Mouse (Mus musculus): ENCODE data around the gene Fam118b.

Fam118b gene

DNA sequence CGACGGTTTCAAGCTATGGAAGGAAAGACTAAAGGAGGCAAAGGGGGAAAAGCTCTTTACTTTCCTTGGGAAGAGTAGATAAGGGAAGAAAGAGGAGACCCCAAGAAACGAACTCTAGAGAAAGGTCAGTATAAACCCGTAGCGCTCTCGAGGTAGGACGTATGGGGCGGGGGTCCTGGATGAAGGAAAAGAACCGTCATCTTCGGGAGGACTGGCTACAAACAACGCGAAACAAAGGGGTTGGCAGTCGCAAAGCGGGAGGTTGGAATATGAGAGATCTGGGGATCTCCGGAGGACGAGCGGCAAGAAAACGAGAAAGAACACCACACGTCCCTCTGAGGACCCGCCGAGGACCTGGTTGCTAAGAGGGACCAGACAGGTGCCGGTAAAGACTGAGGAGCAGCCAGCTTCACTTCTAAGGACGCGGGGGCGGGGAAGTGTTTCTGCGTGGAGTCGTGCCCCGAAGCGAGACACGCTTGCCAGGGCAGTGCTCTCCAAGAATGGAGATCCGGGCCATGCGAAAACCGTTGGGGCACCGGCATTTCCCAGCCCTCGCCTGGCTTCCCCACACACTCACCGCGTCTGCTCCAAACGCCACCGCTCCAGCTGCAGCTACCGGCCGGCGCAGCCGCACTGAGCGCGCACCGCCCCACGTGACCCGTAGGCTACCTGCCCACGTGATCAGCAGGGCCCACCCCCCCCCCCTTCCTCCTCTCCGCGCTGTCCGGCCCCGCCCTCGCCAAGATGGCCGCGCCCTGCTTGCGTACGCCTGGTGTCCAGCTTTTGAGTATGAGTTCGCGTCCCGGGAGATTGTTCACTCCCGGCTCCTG, at the start of gene Fam118b, which contains the start of gene Rpusd4:
Gene Fam118b, minus strand, starts transcription at position 660 of the 830 bp plus-strand sequence.
Gene Rpusd4, plus strand, starts transcription at position 720 of the 830 bp plus-strand sequence.
- DNase-seq: peak; percentile 96

DNA sequence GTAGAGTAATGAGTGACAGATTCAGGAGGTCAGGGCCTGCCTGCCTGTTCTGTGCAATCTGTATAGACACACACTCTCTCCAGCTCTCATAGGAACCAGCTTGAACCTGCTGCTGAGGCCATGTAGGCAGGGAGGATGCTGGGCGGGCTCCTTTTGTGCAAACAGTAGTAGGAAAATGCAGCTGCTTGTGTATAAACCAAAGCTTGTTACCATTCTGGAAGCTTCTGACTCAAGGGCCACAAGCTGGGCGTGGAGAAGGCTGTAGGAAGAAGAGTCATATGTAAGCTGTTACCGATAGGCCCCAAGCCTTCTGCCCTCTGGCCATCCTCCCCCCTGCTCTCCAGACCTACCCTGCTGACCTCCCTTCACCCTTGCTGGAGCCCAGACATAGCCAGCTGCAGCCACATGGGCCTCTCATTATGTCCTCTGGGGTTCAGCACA, 49.2 kb upstream of the Fam118b start:
- DNase-seq: peak; percentile 70

DNA sequence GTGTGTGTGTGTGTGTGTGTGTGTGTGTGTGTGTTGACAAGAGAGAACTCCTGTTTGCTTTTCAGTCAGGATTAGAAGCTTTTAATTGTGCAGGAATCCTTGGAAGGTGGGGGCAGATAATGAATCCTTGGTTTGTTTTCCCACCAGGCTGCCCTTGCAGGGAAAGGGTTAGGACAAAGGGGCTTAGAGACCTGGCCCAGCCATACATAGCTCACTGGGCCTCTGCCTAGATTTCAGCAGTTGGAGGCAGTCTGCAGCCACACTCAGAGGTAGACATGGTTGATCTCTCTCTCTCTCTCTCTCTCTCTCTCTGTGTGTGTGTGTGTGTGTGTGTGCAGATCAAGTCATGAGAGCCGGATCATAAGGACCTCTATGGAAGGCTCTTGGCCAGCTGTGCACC, 46.6 kb upstream of the Fam118b start:
- no peak for DNase-seq

DNA sequence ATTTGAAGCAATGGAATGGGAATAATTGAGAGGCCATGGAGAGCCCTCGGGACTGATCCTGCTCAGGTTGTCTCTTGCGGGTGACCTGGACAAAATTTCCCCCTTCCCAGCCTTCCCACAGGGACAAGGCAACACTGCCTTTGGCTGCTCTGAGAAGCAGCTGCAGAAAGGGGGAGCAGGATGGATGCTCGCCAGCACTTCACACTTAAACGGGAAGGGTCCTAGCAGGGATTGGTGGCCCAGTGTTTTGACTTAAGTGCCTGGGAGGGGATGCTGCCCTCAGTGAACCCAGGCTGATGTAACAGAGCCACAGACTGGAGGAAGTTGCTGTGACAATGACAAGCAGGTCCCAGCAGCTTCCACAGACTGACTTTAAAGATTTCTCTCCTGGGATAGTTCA, 46.0 kb upstream of the Fam118b start:
- DNase-seq: no peak

DNA sequence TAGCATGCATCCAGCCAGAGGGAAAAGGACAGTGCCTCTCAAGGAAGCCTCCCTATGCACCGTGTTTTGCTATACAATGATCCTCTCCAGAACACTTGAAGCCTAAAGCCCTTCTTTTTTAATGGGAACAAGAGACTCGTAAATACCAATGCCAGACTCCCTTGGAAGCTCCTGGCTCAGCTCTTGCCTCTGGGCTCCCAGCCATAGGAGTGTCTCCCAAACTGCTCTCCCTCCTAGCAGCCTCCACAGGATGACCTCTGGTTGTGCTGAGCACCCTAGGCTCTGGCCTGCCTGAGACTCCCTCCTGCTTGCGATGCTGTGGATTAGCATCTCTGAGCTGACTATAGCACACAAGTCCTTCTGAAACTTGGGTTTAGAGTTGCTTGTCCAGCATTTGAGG, 44.9 kb upstream of the Fam118b start:
- peak; percentile 59 for DNase-seq

DNA sequence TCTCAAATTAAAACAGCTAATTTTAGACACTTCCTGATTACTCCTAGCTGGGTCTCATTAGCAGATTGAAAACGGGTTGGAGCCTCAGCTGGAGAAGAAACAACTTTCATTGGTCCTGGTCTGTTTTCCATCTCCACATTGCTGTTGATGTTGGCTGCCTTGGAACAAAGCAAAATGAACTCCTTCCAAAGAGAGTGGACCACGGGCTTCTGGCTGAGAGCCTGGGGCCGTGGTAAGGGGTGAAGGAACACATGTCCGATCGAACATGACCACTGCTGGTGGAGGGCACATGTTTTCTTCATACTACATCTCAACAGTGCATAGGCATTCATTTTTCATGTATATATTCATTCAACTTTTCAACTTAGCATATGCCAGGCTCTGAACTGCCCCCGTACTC, 42.8 kb upstream of the Fam118b start:
- no peak for DNase-seq

DNA sequence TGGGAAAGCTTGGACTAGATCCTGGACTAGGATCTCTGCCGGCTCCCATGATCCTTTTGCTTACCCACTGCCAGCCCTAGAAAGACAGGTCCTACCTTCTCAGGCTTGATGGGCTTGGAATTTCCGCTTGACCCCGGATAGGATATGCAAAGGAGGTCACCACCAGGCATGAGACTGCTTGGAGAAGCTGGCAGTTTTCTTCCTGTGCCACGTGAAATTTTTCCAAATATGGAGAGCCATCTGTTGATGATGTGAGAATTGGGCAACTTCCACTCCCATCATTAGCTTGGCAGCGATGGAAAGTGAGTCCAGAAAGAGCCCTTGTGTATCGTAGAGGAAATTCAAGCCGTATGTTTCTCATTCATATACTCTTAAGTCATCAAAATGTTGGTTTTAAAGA, 39.9 kb upstream of the Fam118b start:
- DNase-seq: no peak

DNA sequence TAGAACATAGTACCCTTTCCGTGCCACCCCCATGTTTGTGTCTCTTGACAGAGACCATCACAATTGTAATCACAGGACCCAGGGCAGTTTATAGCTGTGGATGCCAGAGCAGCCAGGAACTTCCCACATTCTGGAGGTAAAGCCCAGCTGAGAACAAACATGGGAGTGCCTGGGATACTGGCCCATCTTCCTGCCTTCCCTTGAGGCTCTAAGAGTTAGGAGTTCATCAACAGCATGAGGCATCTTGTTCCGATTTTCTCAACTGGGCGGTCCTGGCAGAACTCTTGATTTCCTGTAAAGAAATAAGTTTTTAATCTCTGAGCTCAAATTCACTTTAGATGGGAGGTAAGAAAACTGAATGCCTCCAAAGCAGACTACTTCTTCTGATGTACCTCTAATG, 34.6 kb upstream of the Fam118b start:
- DNase-seq: no peak

DNA sequence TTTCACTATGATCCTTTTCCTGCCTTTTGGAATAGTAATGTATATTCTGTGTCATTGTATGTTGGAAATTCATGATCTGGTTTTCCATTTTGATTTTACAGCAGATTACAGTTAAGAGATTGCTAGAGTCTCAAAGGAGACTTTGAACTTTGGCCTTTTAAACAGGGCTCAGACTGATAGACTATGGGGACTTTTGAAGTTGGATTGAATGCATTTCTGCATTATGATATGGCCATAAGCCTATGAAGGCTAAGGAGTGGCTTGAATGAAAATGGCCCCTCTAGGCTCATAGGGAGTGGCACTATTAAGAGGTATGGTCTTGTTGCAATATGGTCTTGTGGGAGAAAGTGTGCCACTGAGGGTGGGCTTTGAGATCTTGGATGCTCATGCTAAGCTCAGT, 30.2 kb upstream of the Fam118b start:
- no peak for DNase-seq

DNA sequence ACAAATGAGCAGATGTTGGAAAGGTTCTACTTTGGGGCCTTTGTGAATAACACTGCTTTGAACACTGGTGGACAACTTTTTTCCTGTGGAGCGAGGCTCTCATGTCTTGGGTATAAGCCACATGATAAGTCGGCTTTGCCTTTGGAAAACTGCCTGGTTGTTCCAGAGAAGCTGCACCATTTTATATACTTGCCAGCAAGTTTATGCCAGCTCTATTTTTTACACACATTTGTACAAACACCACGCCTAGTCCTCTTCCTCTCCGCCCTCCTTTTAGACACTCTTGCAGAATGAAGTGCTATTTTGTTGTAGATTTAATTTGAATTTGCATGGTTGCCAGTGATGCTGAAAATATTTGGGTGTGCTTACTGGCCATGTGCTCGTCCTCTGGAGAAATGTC, 25.9 kb upstream of the Fam118b start:
- DNase-seq: no peak

DNA sequence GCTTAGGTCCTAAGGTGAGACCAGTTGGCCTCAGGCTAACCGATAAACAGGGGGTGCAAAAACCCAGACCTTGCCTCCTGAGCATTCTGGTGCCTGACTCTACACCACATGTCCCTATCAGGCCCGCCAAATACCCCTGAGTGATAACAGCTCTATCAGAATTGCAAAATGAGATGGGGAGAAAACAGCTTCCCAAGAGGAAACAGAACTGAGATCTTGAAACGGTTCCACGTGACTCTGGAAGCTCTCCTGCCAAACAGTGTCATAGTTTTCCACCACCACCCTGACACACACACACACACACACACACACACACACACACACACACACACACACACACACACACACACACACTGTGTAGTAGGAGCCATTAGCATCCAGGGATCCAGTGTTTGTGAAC, 23.3 kb upstream of the Fam118b start:
- no peak for DNase-seq

DNA sequence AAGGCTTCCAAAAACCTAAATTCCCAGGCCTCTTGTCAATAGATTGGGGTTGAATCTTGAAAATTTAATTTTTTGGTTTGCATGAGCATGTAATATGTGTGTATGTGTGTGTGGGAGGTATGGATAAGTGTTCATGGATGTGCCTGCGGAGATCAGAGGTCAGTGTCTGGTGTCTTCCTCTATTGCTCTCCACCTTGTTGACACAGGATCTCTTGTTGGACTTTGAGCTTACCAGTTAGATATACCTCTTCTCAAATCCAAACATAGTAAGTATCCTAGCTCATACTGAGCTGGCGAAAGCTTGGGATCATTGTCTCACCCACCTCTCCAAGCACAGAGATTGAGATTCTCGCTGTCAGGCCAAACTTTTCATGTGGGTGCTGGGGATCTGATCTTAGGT, 22.8 kb upstream of the Fam118b start:
- no peak for DNase-seq

DNA sequence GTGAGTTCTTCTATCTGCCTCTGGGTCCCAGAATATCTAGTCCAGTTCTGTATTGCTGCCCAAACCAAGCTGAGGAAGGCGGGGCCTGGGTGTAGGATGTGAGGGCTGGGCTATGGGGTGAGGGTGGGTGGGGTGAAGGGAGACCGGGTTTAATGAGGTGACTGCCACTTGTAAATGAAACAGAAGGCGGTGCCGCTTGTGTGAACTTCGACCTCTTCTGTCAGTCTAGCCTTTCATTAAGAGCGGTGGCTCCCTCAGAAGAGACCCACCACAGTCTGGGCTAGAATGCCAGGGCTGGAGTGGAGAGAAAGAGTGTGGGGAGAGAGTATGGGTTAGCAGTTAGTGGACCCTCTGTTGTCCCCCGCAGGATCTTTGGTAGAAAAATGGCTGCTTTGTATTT, 22.4 kb upstream of the Fam118b start:
- DNase-seq: no peak

DNA sequence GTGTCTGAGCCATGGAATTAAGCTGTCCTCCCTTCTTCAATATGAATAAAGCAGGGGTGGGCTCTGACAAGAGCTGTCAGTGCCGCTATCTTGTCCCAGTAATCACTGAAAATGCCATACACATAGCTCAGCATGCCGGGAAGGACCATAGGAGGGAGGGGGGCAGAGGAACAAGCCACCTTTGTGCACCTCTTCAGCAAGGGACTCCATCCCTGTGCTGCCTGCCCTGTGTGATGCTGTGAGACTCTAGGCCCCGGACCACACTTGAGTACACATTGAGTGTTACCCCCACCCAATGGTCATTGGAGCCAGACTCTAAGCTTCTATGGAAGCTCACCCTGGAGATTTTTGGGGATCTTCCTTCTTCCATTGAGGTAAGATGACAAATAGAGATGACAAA, 18.7 kb upstream of the Fam118b start:
- DNase-seq: no peak

DNA sequence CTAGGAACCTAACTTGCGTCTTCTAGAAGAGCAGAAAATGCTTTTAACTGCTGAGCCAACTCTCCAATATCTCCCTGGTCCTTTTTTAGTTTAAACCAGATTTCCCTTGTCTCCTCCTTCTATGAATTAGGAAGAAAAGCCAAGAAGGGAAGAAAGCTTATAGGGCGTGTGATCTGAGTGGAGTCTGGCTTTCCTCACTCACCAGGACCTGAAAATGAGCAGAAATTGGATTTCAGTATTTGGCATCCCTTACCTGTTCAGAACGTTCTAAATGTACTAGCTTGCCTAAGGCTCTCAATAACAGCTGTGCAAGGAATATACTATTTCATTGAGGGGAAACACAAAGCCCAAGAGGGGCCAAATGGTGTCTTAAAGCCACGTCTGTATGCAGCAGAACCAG, 16.7 kb upstream of the Fam118b start:
- no peak for DNase-seq

DNA sequence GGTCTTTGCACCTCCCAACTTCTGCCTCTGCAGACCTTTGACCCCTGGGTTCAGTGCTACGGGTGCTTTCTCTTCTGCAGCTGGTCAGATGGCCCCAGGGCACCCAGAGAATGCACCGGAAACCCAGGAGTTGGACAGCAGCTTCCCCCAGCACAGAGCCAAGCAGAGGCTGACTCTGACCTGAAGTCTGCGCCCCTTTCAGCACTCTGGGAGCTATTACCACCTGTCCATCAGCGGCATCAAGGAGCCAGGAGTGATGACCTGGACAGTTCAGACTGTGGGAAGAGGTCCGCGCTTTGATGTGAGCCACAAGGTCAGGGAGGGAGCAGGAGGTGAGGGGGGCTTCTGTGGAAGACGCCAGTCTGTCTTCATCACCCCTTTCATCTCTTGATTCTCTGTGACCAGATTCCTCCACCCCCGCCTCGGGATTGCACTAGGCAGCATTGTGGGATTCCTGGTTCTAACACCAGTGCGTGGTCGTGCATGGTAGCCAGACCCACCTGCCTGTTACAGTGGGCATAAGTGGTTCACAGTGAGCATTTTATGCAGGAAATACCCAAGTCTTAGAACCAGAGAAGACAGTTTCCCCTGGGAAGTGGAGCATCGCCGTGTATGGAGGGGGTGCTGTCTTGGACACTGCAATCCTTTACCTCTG, 15.9 kb upstream of the Fam118b start:
- peak; percentile 27 for DNase-seq

DNA sequence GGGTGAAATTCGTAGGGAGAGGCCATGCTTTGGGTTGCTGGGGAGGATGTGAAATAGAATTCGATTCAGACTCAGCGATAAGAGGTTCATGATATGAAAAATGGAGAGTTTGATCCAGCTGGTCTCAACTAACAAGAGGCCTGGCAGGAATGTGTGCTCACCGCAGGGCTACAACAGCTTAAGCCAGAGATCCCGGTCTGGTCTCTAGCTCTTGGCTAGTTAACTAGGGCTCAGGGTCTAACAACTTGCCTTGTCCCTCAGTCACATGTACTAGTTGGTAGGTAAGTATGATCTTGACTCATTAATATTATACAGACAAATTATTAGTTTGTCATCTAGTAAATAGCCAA, 15.2 kb upstream of the Fam118b start:
- DNase-seq: no peak

DNA sequence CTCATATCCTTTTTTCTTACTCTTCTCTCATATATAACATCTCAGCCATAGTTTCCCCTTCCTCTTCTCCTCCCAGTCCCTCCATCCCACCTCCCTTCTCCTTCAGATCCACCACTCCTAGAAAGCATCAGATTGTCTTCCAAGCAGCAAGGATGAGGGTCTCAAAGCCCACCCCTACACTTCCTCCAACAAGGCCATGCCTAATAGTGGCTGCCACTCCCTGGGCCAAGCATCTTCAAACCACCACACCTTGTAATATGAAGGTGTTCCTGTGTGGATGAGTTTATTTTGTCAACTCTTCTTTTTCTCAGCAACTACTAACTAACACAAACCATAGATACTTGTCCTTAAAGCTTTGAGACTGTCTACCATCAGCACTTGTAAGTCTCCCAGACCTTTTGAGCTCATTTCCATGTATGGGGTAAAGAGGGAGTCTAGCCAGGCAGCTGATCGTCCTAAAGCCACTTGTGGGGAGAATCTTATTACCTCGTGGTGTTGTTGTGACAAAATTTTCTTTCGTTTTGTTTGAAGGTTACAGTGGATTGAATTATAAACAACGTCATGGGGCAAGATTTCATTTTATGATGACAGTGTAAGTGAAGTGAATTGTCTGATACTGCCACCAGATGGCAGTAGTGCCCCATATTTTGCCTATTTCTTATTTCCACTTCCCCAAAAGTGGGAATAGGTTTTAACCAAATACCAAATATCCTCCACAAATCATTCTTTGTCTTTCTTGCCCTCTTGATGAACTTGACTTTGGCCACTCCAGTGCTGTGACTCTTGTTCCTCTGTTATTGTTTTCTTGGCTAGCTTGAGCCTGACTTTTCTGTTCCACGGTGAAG, 14.6 kb upstream of the Fam118b start:
- DNase-seq: peak; percentile 74

DNA sequence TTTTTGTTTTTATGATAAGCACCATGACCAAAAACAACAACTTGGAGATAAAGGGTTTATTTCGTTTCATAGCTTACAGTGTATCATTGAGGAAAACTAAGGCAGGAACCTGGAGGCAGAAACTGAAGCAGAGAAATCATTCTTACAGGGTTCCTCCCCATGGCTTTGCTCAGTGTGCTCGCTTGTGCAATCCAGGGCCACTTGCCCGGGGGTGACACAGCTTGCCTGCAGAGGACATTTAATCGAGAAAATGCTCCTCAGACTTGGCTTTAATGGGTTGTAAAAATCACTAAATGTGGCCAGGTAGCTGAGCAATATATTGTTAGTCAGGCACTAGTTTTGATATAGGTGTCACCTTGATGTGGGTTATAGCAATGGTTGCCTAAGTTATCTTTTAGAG, 10.8 kb upstream of the Fam118b start:
- DNase-seq: no peak

DNA sequence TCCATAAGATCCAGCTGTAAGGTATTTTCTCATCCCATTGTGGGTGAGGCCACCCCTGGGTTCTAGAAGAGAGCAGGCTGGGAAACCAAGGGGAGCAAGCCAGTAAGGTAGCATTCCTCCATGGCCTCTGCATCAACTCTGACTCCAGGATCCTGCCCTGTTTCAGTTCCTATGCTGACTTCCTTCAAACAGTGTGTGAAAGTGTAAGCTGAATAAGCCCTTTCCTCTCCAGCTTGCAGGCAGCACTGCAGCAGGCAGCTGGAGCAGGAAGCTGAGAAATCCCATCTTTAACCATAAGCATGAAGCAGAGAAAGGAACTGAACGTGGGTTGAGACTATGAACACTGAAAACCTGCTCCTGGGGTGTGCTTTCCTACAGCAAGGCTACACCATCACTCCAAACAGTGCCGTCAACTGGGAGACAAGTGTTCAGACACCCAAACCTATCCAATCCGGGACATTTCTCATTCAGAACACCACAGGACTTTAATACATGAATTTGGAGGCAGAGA, 10.3 kb upstream of the Fam118b start:
- DNase-seq: no peak

DNA sequence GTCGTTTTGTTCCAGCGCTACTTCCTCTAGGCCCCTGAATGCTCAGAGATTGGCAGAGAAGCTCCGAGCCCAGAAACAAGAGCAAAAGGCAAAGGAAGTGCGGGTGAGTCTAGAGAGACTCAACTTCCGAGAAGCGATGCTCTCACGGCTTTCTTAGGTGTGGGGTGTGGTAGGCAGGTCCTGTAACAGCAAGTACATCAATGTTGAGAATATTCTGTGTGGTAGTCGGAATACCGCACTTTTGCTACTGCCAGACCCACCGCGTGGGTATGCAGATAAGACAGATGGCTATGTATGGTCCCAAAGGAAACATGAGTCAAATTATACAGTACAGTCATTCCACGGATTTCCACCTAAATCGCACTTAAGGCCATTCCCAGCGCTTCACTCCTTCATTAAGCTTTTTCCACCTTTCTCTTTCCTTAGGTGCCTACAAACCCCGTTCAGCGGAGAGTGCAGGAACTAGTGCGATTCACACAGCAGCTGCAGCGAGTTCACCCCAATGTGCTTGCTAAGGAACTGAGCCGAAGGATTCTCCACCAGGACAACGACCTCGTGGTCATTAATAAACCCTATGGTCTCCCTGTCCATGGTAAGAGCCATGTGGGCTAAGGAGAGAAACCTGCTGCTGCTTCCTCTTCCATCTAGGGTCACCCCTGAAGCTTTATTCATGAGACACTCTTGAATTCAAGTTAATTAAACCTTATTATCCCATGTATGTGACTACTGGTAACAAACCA, 541 bp upstream of the Fam118b start:
- DNase-seq: peak; percentile 21

DNA sequence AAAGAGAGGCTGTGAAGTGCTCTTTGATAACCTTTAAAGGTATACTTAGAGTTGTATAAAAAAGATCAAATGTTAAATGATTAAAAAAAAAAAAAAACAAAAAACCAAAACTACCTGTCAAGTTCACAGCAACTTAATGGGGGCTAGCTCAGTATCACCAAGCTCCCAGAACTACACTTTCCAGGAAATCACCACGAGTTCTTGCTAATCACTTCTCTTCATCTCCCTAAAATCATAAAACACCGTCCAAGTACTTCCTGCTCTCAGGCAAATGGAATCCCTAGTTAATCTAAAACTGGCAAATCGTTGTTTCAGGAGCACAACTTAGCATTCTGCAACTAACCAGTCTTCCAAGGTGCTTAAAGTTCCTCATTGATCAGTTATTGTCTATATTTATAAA, 3.1 kb downstream of the Fam118b start:
- no peak for DNase-seq

DNA sequence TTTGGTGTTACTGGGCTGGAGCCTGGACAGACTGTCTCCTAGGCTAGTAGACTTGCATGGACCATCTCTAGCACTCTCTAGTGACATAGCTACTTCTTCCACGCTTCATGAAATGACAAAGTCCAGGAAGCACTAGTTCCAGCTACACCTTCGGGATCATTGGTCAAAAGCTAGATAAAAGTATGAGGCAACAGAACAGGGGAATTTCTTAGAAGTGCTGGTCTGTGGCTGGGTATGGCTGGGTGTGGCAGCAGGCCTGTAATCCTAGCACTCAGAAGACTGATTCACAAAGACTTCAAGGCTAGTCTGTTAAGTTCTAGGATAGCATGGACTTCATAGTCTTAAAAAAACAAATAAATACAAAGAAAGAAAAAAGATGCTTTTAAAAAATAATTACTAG, 4.2 kb downstream of the Fam118b start:
- DNase-seq: no peak
